Comparison of ENCODE assay signal across 12 mouse cellular contexts in genomic region chr2:4501257-4502027, GRCm38 (mm10).
DNase-seq lines count a peak whose midpoint lies in the region; ATAC-seq lines count a peak whose summit lies in the region.
"Had no signal": no experiment of that assay in that cellular context is flagged by ENCODE, and none has a peak within 500 bp of the region (broad histone marks: within the 10 kb centered on the region; RNA-seq: fewer than 3 reads in every experiment).

No protein-coding gene starts in this region.

- WGBS in hindbrain, embryonic 13.5 days = 71% methylated on average over 15 of the region's 15 CpGs
- 81% methylated on average over 15 of the region's 15 CpGs for WGBS in hindbrain, embryonic 12.5 days
- WGBS in forebrain, embryonic 12.5 days = 83% methylated on average over 15 of the region's 15 CpGs
- WGBS in midbrain, embryonic 14.5 days = 81% methylated on average over 15 of the region's 15 CpGs

- H3K9ac ChIP-seq in hindbrain, embryonic 13.5 days = no peak overlapping the region
- H3K9ac ChIP-seq in hindbrain, embryonic 12.5 days = no peak overlapping the region
- no peak overlapping the region for H3K9ac ChIP-seq in forebrain, embryonic 12.5 days
- no peak overlapping the region for H3K9ac ChIP-seq in midbrain, embryonic 14.5 days (replicated peaks; ENCODE audit: low read length)
- H3K9ac ChIP-seq: heart, embryonic 13.5 days; liver, embryonic 15.5 days had no signal

- DNase-seq in brain, adult 2 months (ENCODE audit: low read depth, low spot score) = peak; percentile 78
- peak; percentile 62 for DNase-seq in heart, postnatal 4 days
- DNase-seq in lung, postnatal 10 days = peak; percentile 84
- no peak for DNase-seq in natural killer cell, adult 2 months (ENCODE audit: low spot score in 2 of 2)
- DNase-seq in midbrain, embryonic 14.5 days = no peak
- DNase-seq: spleen, adult 18-20 months had no signal

- no peaks in the 10 kb centered on the region for H3K27me3 ChIP-seq in hindbrain, embryonic 13.5 days
- H3K27me3 ChIP-seq in hindbrain, embryonic 12.5 days = no peaks in the 10 kb centered on the region
- no peaks in the 10 kb centered on the region for H3K27me3 ChIP-seq in forebrain, embryonic 12.5 days
- no peaks in the 10 kb centered on the region for H3K27me3 ChIP-seq in midbrain, embryonic 14.5 days (ENCODE audit: control insufficient read depth, insufficient read depth, low read length)
- H3K27me3 ChIP-seq: heart, embryonic 13.5 days; liver, embryonic 15.5 days had no signal

- peaks cover 15% of the 10 kb centered on the region; the same call in 1 of the 2 replicates for H3K4me1 ChIP-seq in hindbrain, embryonic 13.5 days (replicated peaks)
- H3K4me1 ChIP-seq in hindbrain, embryonic 12.5 days = 0 out of 2 replicates have a peak, but pooled peaks cover 3% of the 10 kb centered on the region
- H3K4me1 ChIP-seq in forebrain, embryonic 12.5 days = no peaks in the 10 kb centered on the region
- no peaks in the 10 kb centered on the region for H3K4me1 ChIP-seq in midbrain, embryonic 14.5 days (ENCODE audit: control insufficient read depth, insufficient read depth, low read length)

- no peak overlapping the region for H3K4me2 ChIP-seq in hindbrain, embryonic 13.5 days
- no peak overlapping the region for H3K4me2 ChIP-seq in hindbrain, embryonic 12.5 days (replicated peaks)
- no peak overlapping the region for H3K4me2 ChIP-seq in forebrain, embryonic 12.5 days
- H3K4me2 ChIP-seq in midbrain, embryonic 14.5 days (ENCODE audit: low read length) = no peak overlapping the region
- H3K4me2 ChIP-seq: heart, embryonic 13.5 days; liver, embryonic 15.5 days had no signal

- peak overlapping the region; percentile 36; the same call in 1 of the 2 replicates for H3K27ac ChIP-seq in hindbrain, embryonic 13.5 days
- H3K27ac ChIP-seq in hindbrain, embryonic 12.5 days = no peak overlapping the region
- H3K27ac ChIP-seq in forebrain, embryonic 12.5 days = no peak overlapping the region; the same call in 1 of the 2 replicates
- H3K27ac ChIP-seq in midbrain, embryonic 14.5 days (replicated peaks; ENCODE audit: low read depth, low read length) = no peak overlapping the region
- H3K27ac ChIP-seq: heart, embryonic 13.5 days; left cerebral cortex, adult 2 months; liver, embryonic 15.5 days had no signal

- no peaks in the 10 kb centered on the region for H3K9me3 ChIP-seq in hindbrain, embryonic 13.5 days
- H3K9me3 ChIP-seq in hindbrain, embryonic 12.5 days (replicated peaks) = no peaks in the 10 kb centered on the region
- no peaks in the 10 kb centered on the region for H3K9me3 ChIP-seq in forebrain, embryonic 12.5 days
- H3K9me3 ChIP-seq in midbrain, embryonic 14.5 days (ENCODE audit: control insufficient read depth, low read length) = no peaks in the 10 kb centered on the region
- H3K9me3 ChIP-seq: heart, embryonic 13.5 days; liver, embryonic 15.5 days had no signal

- ATAC-seq in hindbrain, embryonic 13.5 days (ENCODE audit: low FRiP score) = no peak
- ATAC-seq in hindbrain, embryonic 12.5 days (ENCODE audit: low FRiP score) = no peak
- no peak for ATAC-seq in forebrain, embryonic 12.5 days (ENCODE audit: low FRiP score)
- ATAC-seq in midbrain, embryonic 14.5 days (ENCODE audit: low FRiP score, low TSS enrichment) = no peak

- no peak overlapping the region for H3K4me3 ChIP-seq in hindbrain, embryonic 13.5 days
- no peak overlapping the region for H3K4me3 ChIP-seq in hindbrain, embryonic 12.5 days
- H3K4me3 ChIP-seq in forebrain, embryonic 12.5 days (replicated peaks) = no peak overlapping the region
- H3K4me3 ChIP-seq in midbrain, embryonic 14.5 days (replicated peaks; ENCODE audit: low read depth, low read length) = no peak overlapping the region
- H3K4me3 ChIP-seq: heart, embryonic 13.5 days; left cerebral cortex, adult 2 months; liver, embryonic 15.5 days had no signal

- peaks cover 39% of the 10 kb centered on the region for H3K36me3 ChIP-seq in hindbrain, embryonic 13.5 days
- peaks cover 38% of the 10 kb centered on the region for H3K36me3 ChIP-seq in hindbrain, embryonic 12.5 days
- H3K36me3 ChIP-seq in forebrain, embryonic 12.5 days (replicated peaks) = peaks cover 31% of the 10 kb centered on the region
- peaks cover 29% of the 10 kb centered on the region for H3K36me3 ChIP-seq in midbrain, embryonic 14.5 days (ENCODE audit: control insufficient read depth, insufficient read depth, low read length)
- H3K36me3 ChIP-seq: liver, embryonic 15.5 days had no signal

Comparison
In these comparisons a context has a peak if more than half of its experiments do, and no peak if none do; other contexts are left out.
1. DNase-seq: peak in brain, adult 2 months (single experiment), heart, postnatal 4 days (single experiment) and lung, postnatal 10 days (single experiment); none in natural killer cell, adult 2 months (0 of 2) and midbrain, embryonic 14.5 days (single experiment).